Mouse (Mus musculus): ENCODE results near the gene Clstn3.

DNA sequence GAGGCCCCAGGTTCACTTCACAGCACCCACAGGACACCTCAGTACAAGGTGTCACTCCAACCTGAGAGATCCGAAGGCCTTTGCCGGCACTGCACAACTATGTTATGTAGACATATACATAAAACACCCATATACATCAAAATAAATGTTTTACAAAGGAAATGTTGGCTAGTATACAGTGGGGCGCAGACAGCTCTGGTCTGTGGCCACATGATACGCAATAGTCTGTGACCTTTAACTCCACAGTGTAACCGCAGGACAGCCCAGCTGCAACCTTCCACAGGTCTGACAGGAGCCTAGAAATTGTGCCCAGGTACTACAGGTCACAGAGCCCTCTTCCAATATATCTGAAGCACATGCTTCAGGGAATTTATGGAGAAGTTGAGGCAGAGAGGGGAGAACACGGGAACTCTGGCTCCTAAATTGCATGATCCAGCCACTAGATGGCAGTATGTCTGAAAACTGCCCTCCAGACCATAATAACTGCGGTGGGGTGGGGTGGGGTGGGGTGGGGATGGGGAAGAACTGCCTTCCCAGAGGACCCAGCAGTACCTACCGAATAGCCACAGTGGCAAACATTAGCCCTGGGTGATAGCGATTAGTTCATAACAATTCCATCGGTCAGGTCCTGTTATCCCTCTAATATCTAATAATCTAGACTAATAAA lies 16.3 kb downstream of the Clstn3 start:
- TF ChIP-seq CTCF (IDR thresholded peaks at IDR 0.05; ENCODE audit: low read depth) (peak; percentile 59), EP300 (optimal IDR thresholded peaks at IDR 0.05) (no peak)

Measured in stomach, postnatal 0 days (tissue).